Mouse (Mus musculus) kidney, embryonic 16.5 days (tissue): ENCODE results near the gene Dtx2. TPM values are rescaled to one million over a fixed set of nuclear protein-coding genes. Genes with fewer than 3 reads are reported as not detected.

Source experiments
- ATAC-seq: fragments of 200-750 bp; cut with Nextera tagmentation; 2 replicates; pipeline ENCODE4 v1.8.0; 2017; ENCODE audit warnings: moderate TSS enrichment; ENCODE audit not compliant: low FRiP score, low TSS enrichment
- H3K27ac ChIP-seq: fragments of 300-500 bp; sonication (generic); 2 replicates; pipeline ENCODE4 v1.5.1; 2014; ENCODE audit warnings: low read length
- H3K27me3 ChIP-seq: fragments of 300-500 bp; sonication (generic); 2 replicates; pipeline ENCODE4 v1.6.1; 2014; ENCODE audit warnings: low read length, control low read depth, mixed read lengths; ENCODE audit not compliant: insufficient read depth
- H3K36me3 ChIP-seq: fragments of 300-500 bp; sonication (generic); 2 replicates; pipeline ENCODE4 v1.6.1; 2014; ENCODE audit warnings: low read length, control low read depth, mixed read lengths; ENCODE audit not compliant: insufficient read depth
- H3K4me1 ChIP-seq: fragments of 300-500 bp; sonication (generic); 2 replicates; pipeline ENCODE4 v1.6.1; 2014; ENCODE audit warnings: low read length, control low read depth, mixed read lengths; ENCODE audit not compliant: insufficient read depth
- H3K4me2 ChIP-seq: fragments of 300-500 bp; sonication (generic); replicated peaks from 2 replicates; pipeline ENCODE4 v1.6.1; 2014; ENCODE audit warnings: low read depth, low read length
- H3K4me3 ChIP-seq: fragments of 300-500 bp; sonication (generic); 2 replicates; pipeline ENCODE4 v1.5.1; 2014; ENCODE audit warnings: mild to moderate bottlenecking, low read length
- H3K9ac ChIP-seq: fragments of 300-500 bp; sonication (generic); replicated peaks from 2 replicates; pipeline ENCODE4 v1.6.1; 2014; ENCODE audit warnings: low read length
- H3K9me3 ChIP-seq: fragments of 300-500 bp; sonication (generic); 2 replicates; pipeline ENCODE4 v1.6.1; 2016; ENCODE audit warnings: low read length, control low read depth
- WGBS: fragments of 180-500 bp; shearing (Covaris S2); extraction: QIAGEN DNeasy Blood & Tissue Kit; methylation state at CpG from one replicate; pipeline ENCODE4 v1.1.7; 2014; 5-methylcytosine and 5-hydroxymethylcytosine counted together
- polyA plus RNA-seq: library from polyadenylated mRNA; unstranded; fragments of >200 nt; fragmentation: Nextera tagmentation; extraction: Ambion mirVana; gene quantifications from 2 replicates; pipeline ENCODE4 v1.2.1, GENCODE M21; 2015

The Dtx2 gene
- polyA plus RNA-seq, 1 experiment from 2014 or later, result 32.9 TPM

- H3K9me3 ChIP-seq, result no peaks in the 10 kb centered on the region
- 86% methylated on average over 7 of the region's 7 CpGs for WGBS
- H3K4me1 ChIP-seq, result no peaks in the 10 kb centered on the region
- H3K4me3 ChIP-seq, result no peak overlapping the region
- H3K4me2 ChIP-seq, result no peak overlapping the region
- H3K9ac ChIP-seq, result no peak overlapping the region
- H3K27me3 ChIP-seq, result no peaks in the 10 kb centered on the region
- H3K36me3 ChIP-seq, result no peaks in the 10 kb centered on the region
- ATAC-seq, result no peak
- H3K27ac ChIP-seq, result no peak overlapping the region
These were observed 22.7 kb upstream of the Dtx2 start for GRCm38 (mm10) chr5:135971876-135972275.

DNA sequence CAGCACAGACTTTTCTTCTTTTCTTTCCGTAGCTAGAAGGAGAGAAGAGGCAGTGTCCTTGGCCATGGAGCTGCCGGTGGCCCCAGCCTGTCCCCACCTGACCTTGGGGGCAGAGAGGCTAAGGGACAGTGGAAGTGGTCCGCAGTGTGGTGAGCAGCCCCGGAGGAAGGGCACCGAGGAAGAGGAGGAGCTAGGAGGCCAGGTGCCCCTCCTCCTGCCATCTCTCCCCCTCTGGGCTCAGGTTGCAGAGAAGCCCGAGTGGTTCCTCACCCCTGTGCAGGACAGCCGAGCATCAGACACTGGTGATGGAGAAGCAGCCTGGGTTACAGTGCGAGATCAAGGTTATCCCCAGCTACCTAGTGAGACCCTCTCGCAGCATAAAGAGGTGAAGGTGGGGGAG, 20.2 kb upstream of the Dtx2 start, which contains the start of gene Ssc4d:
Gene Ssc4d, minus strand, starts transcription at position 167 of the 400 bp plus-strand sequence.
- Histone ChIP-seq H3K4me1 (no peaks in the 10 kb centered on the region), H3K27me3 (no peaks in the 10 kb centered on the region), H3K27ac (no peak within 1 kb of the TSS), H3K9ac (peak within 1 kb of the TSS; percentile 30), H3K9me3 (no peaks in the 10 kb centered on the region), H3K4me2 (peak within 1 kb of the TSS; percentile 39), H3K36me3 (no peaks in the 10 kb centered on the region), H3K4me3 (peak within 1 kb of the TSS; percentile 34)
- peak; percentile 58 for ATAC-seq
- 10% methylated on average over 9 of the region's 9 CpGs for WGBS

- no peak for ATAC-seq
- WGBS, result 91% methylated on average over 8 of the region's 8 CpGs
- H3K27me3 ChIP-seq, result no peaks in the 10 kb centered on the region
These were observed 18.5 kb upstream of the Dtx2 start for GRCm38 (mm10) chr5:135975893-135976668.

GRCm38 (mm10) chr5:135979381-135979780, 15.2 kb upstream of the Dtx2 start:
- WGBS, result 81% methylated on average over 5 of the region's 5 CpGs
- H3K9me3 ChIP-seq, result no peaks in the 10 kb centered on the region
- ATAC-seq, result no peak

More at GRCm38 (mm10) chr5:135975893-135976668, 18.5 kb upstream of the Dtx2 start:
- no peaks in the 10 kb centered on the region for H3K36me3 ChIP-seq
- H3K9me3 ChIP-seq, result no peaks in the 10 kb centered on the region
- H3K4me1 ChIP-seq, result no peaks in the 10 kb centered on the region
- no peak overlapping the region for H3K4me2 ChIP-seq
- H3K27ac ChIP-seq, result no peak overlapping the region
- H3K9ac ChIP-seq, result no peak overlapping the region
- no peak overlapping the region for H3K4me3 ChIP-seq

DNA sequence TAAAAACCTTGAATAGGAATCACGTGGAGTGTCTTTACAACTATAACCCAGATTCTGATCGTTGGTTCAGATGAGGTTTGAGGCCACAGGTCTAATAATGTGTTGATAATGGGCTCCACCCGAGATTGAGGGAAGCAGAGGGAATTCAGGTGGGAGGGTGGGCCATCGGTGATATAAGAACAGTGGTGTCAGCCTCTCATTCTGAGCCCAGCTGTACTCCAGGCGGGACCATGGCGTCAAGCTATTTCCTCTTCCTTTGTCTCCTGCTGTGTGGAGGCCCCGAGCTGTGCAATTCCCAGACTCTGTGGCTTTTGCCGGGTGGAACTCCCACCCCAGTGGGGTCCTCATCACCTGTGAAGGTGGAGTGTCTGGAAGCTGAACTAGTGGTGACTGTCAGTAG, 14.7 kb upstream of the Dtx2 start, which contains the start of gene Zp3:
Gene Zp3, plus strand, starts transcription at position 196 of the 400 bp plus-strand sequence.
- Histone ChIP-seq H3K4me3 (no peak within 1 kb of the TSS), H3K36me3 (no peaks in the 10 kb centered on the region), H3K4me1 (no peaks in the 10 kb centered on the region), H3K27me3 (no peaks in the 10 kb centered on the region), H3K27ac (no peak within 1 kb of the TSS), H3K4me2 (no peak within 1 kb of the TSS), H3K9me3 (no peaks in the 10 kb centered on the region), H3K9ac (no peak within 1 kb of the TSS)
- WGBS, result 71% methylated on average over 8 of the region's 8 CpGs
- ATAC-seq, result no peak

More at GRCm38 (mm10) chr5:135979381-135979780, 15.2 kb upstream of the Dtx2 start:
- H3K4me1 ChIP-seq, result no peaks in the 10 kb centered on the region
- no peak overlapping the region for H3K4me2 ChIP-seq
- H3K4me3 ChIP-seq, result no peak overlapping the region
- H3K27me3 ChIP-seq, result no peaks in the 10 kb centered on the region
- no peak overlapping the region for H3K27ac ChIP-seq
- H3K36me3 ChIP-seq, result no peaks in the 10 kb centered on the region
- H3K9ac ChIP-seq, result no peak overlapping the region

GRCm38 (mm10) chr5:135982398-135982797, 12.2 kb upstream of the Dtx2 start:
- Histone ChIP-seq H3K36me3 (no peaks in the 10 kb centered on the region), H3K27ac (no peak overlapping the region), H3K9me3 (no peaks in the 10 kb centered on the region), H3K4me2 (no peak overlapping the region), H3K4me3 (no peak overlapping the region), H3K4me1 (no peaks in the 10 kb centered on the region), H3K27me3 (no peaks in the 10 kb centered on the region), H3K9ac (no peak overlapping the region)
- ATAC-seq, result peak; percentile 71
- 34% methylated on average over 6 of the region's 6 CpGs for WGBS

GRCm38 (mm10) chr5:135984546-135985044, 10.0 kb upstream of the Dtx2 start:
- Histone ChIP-seq H3K9ac (no peak overlapping the region), H3K27me3 (no peaks in the 10 kb centered on the region), H3K4me1 (no peaks in the 10 kb centered on the region), H3K9me3 (no peaks in the 10 kb centered on the region), H3K4me2 (no peak overlapping the region), H3K27ac (no peak overlapping the region), H3K4me3 (no peak overlapping the region), H3K36me3 (no peaks in the 10 kb centered on the region)
- no peak for ATAC-seq
- 61% methylated on average over 6 of the region's 6 CpGs for WGBS

DNA sequence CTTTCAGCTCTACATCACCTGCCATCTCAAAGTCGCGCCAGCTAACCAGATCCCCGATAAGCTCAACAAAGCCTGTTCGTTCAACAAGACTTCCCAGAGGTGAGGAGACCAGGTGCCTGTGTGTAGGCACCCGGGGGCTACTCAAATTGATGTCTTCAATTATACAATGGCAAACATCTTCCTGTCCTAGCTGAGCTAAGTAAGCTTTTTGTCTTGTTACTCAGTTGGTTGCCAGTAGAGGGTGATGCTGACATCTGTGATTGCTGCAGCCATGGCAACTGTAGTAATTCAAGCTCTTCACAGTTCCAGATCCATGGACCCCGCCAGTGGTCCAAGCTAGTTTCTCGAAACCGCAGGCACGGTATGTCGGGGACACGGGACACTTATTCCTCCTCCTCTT, 7.4 kb upstream of the Dtx2 start:
- Histone ChIP-seq H3K27me3 (no peaks in the 10 kb centered on the region), H3K9ac (no peak overlapping the region), H3K4me3 (no peak overlapping the region), H3K36me3 (no peaks in the 10 kb centered on the region), H3K27ac (no peak overlapping the region), H3K4me1 (no peaks in the 10 kb centered on the region), H3K9me3 (no peaks in the 10 kb centered on the region), H3K4me2 (no peak overlapping the region)
- ATAC-seq, result no peak
- 48% methylated on average over 11 of the region's 11 CpGs for WGBS

DNA sequence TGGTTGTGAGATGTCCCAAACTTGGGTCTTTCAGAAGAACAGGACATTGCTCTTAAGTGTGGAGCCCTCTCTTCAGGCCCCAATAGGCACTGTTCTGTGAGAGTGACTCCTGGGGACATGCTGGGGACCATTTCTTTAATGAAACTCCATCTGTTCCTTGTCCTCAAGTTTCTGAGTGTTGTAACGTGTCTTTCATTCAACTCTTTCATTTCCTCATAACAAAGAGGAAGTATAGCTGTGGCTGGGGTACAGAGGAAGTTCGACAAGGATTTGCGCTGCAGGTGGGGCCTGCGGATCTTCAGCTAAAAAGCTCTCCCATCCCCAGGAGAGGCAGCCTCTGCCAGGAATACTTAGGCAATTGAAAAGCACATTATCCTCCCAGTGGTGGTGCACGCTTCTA, 4.0 kb upstream of the Dtx2 start:
- H3K4me1 ChIP-seq, result peaks cover 3% of the 10 kb centered on the region
- no peak overlapping the region for H3K4me3 ChIP-seq
- no peak overlapping the region for H3K4me2 ChIP-seq
- no peak overlapping the region for H3K27ac ChIP-seq
- 74% methylated on average over 5 of the region's 5 CpGs for WGBS
- no peak overlapping the region for H3K9ac ChIP-seq
- no peak for ATAC-seq
- no peaks in the 10 kb centered on the region for H3K9me3 ChIP-seq
- H3K36me3 ChIP-seq, result no peaks in the 10 kb centered on the region
- H3K27me3 ChIP-seq, result no peaks in the 10 kb centered on the region

GRCm38 (mm10) chr5:135993381-135993965, 1.1 kb upstream of the Dtx2 start:
- peaks cover 12% of the 10 kb centered on the region for H3K36me3 ChIP-seq
- H3K4me2 ChIP-seq, result no peak overlapping the region
- no peak for ATAC-seq
- WGBS, result 21% methylated on average over 5 of the region's 5 CpGs
- no peaks in the 10 kb centered on the region for H3K27me3 ChIP-seq
- H3K27ac ChIP-seq, result no peak overlapping the region
- H3K9me3 ChIP-seq, result no peaks in the 10 kb centered on the region
- no peak overlapping the region for H3K9ac ChIP-seq
- H3K4me3 ChIP-seq, result no peak overlapping the region
- peaks cover 7% of the 10 kb centered on the region for H3K4me1 ChIP-seq
